In the genomic region with DNA sequence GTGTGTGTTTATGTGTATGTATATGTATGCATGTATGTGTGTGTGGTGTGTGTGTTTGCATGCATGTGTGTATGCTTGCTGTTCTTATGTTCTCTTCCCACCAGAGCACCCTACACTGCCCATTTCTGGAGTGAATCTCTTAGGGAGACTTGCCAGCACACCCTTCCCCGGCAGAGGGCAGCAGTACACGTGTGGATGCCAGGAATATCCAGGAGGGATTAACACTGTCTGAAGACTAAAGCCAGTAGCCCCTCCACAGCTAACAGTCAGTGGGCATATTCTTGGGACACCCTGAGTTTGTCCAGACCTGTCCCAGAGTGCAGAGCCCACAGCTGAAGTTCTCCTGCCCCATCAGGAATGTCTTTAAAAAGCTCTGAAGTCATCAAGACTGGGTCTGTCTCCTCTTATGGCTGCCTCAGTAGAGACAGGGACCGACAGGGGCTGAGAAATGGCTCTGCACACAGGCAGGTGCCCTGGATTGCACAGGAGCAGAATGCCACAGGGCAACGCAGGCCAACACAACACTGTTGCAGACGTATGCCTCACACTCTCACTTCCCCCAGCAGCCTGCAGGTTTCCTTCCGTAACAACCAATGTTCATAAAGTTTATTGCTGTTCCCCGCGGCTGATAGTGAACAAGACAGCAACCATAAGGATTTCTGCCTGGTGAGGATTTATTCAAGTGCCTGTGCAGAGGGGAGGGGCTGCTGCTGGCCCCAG, we compare ENCODE assay signal across 9 mouse cellular contexts. TPM values are rescaled to one million over a fixed set of nuclear protein-coding genes. Genes with fewer than 3 reads are reported as not detected.
DNase-seq lines count a peak whose midpoint lies in the region; ATAC-seq lines count a peak whose summit lies in the region.
"Had no signal": no experiment of that assay in that cellular context is flagged by ENCODE, and none has a peak within 500 bp of the region (broad histone marks: within the 10 kb centered on the region; RNA-seq: fewer than 3 reads in every experiment).

No protein-coding gene starts in this region.

- no peaks in the 10 kb centered on the region for H3K9me3 ChIP-seq in kidney, embryonic 16.5 days (ENCODE audit: low read length)
- H3K9me3 ChIP-seq in kidney, embryonic 14.5 days (ENCODE audit: control insufficient read depth, low read length): no peaks in the 10 kb centered on the region
- H3K9me3 ChIP-seq in stomach, embryonic 15.5 days: no peaks in the 10 kb centered on the region
- H3K9me3 ChIP-seq: embryonic facial prominence, embryonic 15.5 days had no signal

- H3K27me3 ChIP-seq in kidney, embryonic 16.5 days (ENCODE audit: insufficient read depth, low read length): peaks cover 2% of the 10 kb centered on the region; the same call in 1 of the 2 replicates
- H3K27me3 ChIP-seq in kidney, embryonic 14.5 days (ENCODE audit: control insufficient read depth, insufficient read depth, low read length): no peaks in the 10 kb centered on the region
- H3K27me3 ChIP-seq in stomach, embryonic 15.5 days (replicated peaks): no peaks in the 10 kb centered on the region
- H3K27me3 ChIP-seq: embryonic facial prominence, embryonic 15.5 days had no signal

- DNase-seq in kidney, adult 9 months: peak; percentile 31
- peak; percentile 82 for DNase-seq in NIH3T3 (ENCODE audit: low read depth)
- DNase-seq in cerebellum, postnatal 36 days: peak; percentile 69 to 72
- DNase-seq in lung, postnatal 10 days: peak; percentile 62
- no peak for DNase-seq in urinary bladder, postnatal 10 days (ENCODE audit: low spot score)

- no peak overlapping the region for H3K4me2 ChIP-seq in kidney, embryonic 16.5 days (replicated peaks; ENCODE audit: low read depth, low read length)
- H3K4me2 ChIP-seq in kidney, embryonic 14.5 days (replicated peaks; ENCODE audit: low read depth, low read length): no peak overlapping the region
- no peak overlapping the region for H3K4me2 ChIP-seq in stomach, embryonic 15.5 days
- H3K4me2 ChIP-seq: embryonic facial prominence, embryonic 15.5 days had no signal

- no peaks in the 10 kb centered on the region for H3K36me3 ChIP-seq in kidney, embryonic 16.5 days (ENCODE audit: insufficient read depth, low read length)
- H3K36me3 ChIP-seq in kidney, embryonic 14.5 days (ENCODE audit: control insufficient read depth, insufficient read depth, low read length): no peaks in the 10 kb centered on the region
- no peaks in the 10 kb centered on the region for H3K36me3 ChIP-seq in stomach, embryonic 15.5 days
- H3K36me3 ChIP-seq: embryonic facial prominence, embryonic 15.5 days had no signal

- no peak overlapping the region for H3K27ac ChIP-seq in kidney, embryonic 16.5 days (ENCODE audit: low read length)
- no peak overlapping the region for H3K27ac ChIP-seq in kidney, embryonic 14.5 days (ENCODE audit: low read depth, low read length)
- H3K27ac ChIP-seq in stomach, embryonic 15.5 days: no peak overlapping the region
- H3K27ac ChIP-seq: embryonic facial prominence, embryonic 15.5 days had no signal

- WGBS in kidney, embryonic 16.5 days: 45% methylated on average over 8 of the region's 8 CpGs
- WGBS in kidney, embryonic 14.5 days: 48% methylated on average over 8 of the region's 8 CpGs
- 56% methylated on average over 8 of the region's 8 CpGs for WGBS in stomach, embryonic 15.5 days

- no peaks in the 10 kb centered on the region for H3K4me1 ChIP-seq in kidney, embryonic 16.5 days (ENCODE audit: insufficient read depth, low read length)
- H3K4me1 ChIP-seq in kidney, embryonic 14.5 days (ENCODE audit: control insufficient read depth, insufficient read depth, low read length): no peaks in the 10 kb centered on the region
- H3K4me1 ChIP-seq in stomach, embryonic 15.5 days: no peaks in the 10 kb centered on the region; the same call in 1 of the 2 replicates

- no peak for ATAC-seq in kidney, embryonic 16.5 days (ENCODE audit: low FRiP score, low TSS enrichment)
- peak; percentile 62; the same call in 1 of the 2 replicates for ATAC-seq in kidney, embryonic 14.5 days (ENCODE audit: low FRiP score, low TSS enrichment)
- 0 out of 2 replicates have a peak, but pooled peaks have one; percentile 37 for ATAC-seq in stomach, embryonic 15.5 days (ENCODE audit: insufficient read depth, low FRiP score, low read depth)

- no peak overlapping the region for H3K9ac ChIP-seq in kidney, embryonic 16.5 days (replicated peaks; ENCODE audit: low read length)
- no peak overlapping the region for H3K9ac ChIP-seq in kidney, embryonic 14.5 days (ENCODE audit: low read depth, low read length)
- H3K9ac ChIP-seq in stomach, embryonic 15.5 days: no peak overlapping the region
- H3K9ac ChIP-seq: embryonic facial prominence, embryonic 15.5 days had no signal

- no peak overlapping the region for H3K4me3 ChIP-seq in kidney, embryonic 16.5 days (ENCODE audit: low read length)
- no peak overlapping the region for H3K4me3 ChIP-seq in kidney, embryonic 14.5 days (ENCODE audit: low read length)
- H3K4me3 ChIP-seq in stomach, embryonic 15.5 days (replicated peaks): no peak overlapping the region
- H3K4me3 ChIP-seq: embryonic facial prominence, embryonic 15.5 days had no signal

RNA-seq across cellular contexts. Expression of a gene that starts 2.4 kb away (rescaled TPM):
- polyA plus RNA-seq in kidney, embryonic 16.5 days (2015; fragmentation: Nextera tagmentation; extraction: Ambion mirVana): 0.15 and 0.19 TPM in 2 replicates
- 0.12 TPM in 1 of 2 replicates, not detected in the other for polyA plus RNA-seq in kidney, embryonic 14.5 days (2014; fragmentation: Nextera tagmentation; extraction: Ambion mirVana)
- polyA plus RNA-seq in stomach, embryonic 15.5 days (2015; fragmentation: Nextera tagmentation; extraction: Ambion mirVana): 0.18 and 0.21 TPM in 2 replicates

RNA-seq across cellular contexts. Expression of a gene that starts 31.5 kb away (rescaled TPM):
- polyA plus RNA-seq in kidney, embryonic 16.5 days (2015; fragmentation: Nextera tagmentation; extraction: Ambion mirVana): 266 TPM in 2 replicates
- 293 and 406 TPM in 2 replicates for polyA plus RNA-seq in kidney, embryonic 14.5 days (2014; fragmentation: Nextera tagmentation; extraction: Ambion mirVana)
- 267 and 309 TPM in 2 replicates for polyA plus RNA-seq in stomach, embryonic 15.5 days (2015; fragmentation: Nextera tagmentation; extraction: Ambion mirVana)

RNA-seq across cellular contexts. Expression of a gene that starts 39.1 kb away (rescaled TPM):
- 9.7 and 10.0 TPM in 2 replicates for polyA plus RNA-seq in kidney, embryonic 16.5 days (2015; fragmentation: Nextera tagmentation; extraction: Ambion mirVana)
- polyA plus RNA-seq in kidney, embryonic 14.5 days (2014; fragmentation: Nextera tagmentation; extraction: Ambion mirVana): 14.5 and 15.6 TPM in 2 replicates
- 12.7 and 14.7 TPM in 2 replicates for polyA plus RNA-seq in stomach, embryonic 15.5 days (2015; fragmentation: Nextera tagmentation; extraction: Ambion mirVana)
